Mouse (Mus musculus) urinary bladder, adult 18-20 months (tissue): Measurements from ENCODE around the gene Prl8a2.

ENCODE experiments used
- DNase-seq, 2 experiments: peaks; one replicate each; pipeline ENCODE4 v3.0.0; 2022; ENCODE audit warnings: low spot score in 2 of 2, mixed read lengths in 2 of 2

The Prl8a2 gene

GRCm38 (mm10) chr13:27345373-27345772, at the start of gene Prl8a2:
Prl8a2 (plus strand) TSS chr13:27345673.
- no peak for DNase-seq

GRCm38 (mm10) chr13:27312334-27313225, 32.9 kb upstream of the Prl8a2 start, which contains the start of gene Prl6a1:
Prl6a1 (plus strand) TSS chr13:27312627.
- DNase-seq, result no peak

- no peak for DNase-seq
Observed at GRCm38 (mm10) chr13:27334989-27335388, 10.5 kb upstream of the Prl8a2 start.

- DNase-seq, result no peak
Observed at GRCm38 (mm10) chr13:27342733-27343275, 2.7 kb upstream of the Prl8a2 start.

- DNase-seq, result no peak
Observed at GRCm38 (mm10) chr13:27390746-27391145, 45.3 kb downstream of the Prl8a2 start, which contains the start of gene Prl2b1. Prl2b1 (minus strand) TSS chr13:27390846.

- DNase-seq, result no peak
Observed at GRCm38 (mm10) chr13:27399061-27399724, 53.7 kb downstream of the Prl8a2 start.
